Mouse (Mus musculus) right cerebral cortex, postnatal 14 days (tissue): ENCODE data around the gene Catsper3.

Experiments
- DNase-seq: peaks from one replicate; pipeline ENCODE4 v3.0.0; 2022

Gene Catsper3

GRCm38 (mm10) chr13:55826796-55827678 is 42.7 kb downstream of the Catsper3 start:
- no peak for DNase-seq

DNA sequence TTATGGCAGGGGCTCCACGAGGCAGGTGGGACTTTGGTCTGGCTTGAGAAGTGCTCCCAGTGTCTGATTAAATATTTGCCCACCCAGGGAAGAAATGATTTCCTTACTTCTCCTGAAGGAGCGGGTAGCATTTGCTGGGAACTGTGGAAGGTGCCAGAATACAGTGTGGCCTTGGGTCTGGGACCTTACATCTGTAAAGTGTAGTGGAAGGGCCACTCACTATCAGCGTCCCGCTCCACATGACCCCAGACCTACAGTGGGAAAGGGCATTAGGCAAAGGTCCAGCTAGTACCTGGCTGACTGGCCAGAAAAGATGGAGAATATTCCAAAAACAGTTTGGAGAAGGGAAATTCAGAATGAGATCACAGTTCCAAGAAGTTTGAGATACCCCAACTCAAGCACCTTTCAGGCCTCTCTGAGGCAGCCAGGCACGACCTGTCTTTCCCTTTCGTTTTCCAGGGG is 43.3 kb downstream of the Catsper3 start:
- DNase-seq, result no peak

DNA sequence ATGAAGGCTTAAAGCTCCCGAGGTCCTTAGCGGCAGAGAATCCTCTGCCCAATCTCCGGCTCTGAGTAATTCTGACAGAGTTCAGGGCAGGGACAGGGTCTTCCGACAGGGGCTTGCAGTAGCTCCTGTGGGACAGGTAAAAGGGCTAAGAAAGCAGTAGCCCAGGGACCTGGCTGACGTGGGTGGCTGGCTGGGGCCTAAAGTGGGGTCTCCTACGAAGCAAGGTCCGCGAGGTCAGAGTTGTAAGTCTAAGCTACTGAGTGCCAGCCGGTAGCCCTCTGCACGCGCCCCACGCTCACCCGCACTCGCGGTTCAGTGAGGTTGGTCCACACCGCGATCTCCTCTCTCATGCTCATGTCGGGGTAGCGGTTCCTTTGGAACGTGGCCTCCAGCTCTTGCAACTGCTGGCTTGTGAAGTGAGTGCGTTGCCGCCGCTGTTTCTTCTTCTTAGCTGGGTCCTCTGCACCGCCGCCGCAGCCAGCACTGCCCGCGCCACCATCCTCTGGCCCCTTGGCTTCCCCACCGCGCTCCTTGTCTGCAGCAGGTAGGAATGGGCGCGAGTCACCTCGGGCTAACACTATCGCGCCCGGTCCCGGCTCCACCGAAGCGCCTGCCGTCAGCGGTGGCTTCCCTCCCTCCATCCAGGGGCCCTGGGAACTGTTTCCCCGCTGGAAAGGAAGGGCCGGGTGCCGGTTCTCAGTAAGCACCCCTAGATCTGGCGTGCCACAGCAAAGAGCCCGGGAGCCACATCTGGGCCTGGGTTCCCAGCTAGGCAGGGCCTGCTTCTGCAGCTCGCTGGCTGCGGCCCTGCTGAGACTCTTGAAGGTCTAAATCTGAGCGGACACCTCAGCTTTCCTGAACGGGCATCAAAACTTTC is 44.0 kb downstream of the Catsper3 start:
- DNase-seq, result no peak

DNA sequence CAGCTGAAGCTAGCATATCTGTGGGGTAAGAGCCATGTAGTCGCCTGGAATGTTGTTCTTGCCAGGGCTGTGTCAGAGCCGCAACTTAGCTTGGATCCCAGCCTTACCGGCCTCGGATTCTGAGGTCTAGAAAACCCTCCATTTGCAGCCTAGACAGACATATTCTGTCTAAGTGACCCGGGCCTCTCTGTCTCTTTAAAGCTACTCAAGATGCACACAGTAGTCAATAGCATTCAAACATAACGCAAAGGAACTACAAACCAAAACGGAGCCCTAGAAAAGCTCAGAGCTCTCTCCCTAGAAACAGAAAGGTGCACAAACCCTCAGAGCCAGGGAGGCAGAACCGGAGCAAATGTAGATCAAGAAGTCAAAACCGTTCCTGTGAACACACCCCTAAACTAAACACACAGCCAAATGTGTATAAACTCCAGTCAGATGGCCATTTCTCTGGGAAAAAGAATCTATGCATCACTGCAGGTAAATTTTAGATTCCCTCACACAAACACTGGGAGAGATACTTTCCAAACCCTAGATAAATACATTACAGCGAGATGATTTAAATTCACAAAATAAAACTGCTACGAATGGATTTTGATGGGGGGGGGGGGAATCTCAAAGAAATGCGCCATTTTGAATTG is 44.8 kb downstream of the Catsper3 start:
- no peak for DNase-seq

DNA sequence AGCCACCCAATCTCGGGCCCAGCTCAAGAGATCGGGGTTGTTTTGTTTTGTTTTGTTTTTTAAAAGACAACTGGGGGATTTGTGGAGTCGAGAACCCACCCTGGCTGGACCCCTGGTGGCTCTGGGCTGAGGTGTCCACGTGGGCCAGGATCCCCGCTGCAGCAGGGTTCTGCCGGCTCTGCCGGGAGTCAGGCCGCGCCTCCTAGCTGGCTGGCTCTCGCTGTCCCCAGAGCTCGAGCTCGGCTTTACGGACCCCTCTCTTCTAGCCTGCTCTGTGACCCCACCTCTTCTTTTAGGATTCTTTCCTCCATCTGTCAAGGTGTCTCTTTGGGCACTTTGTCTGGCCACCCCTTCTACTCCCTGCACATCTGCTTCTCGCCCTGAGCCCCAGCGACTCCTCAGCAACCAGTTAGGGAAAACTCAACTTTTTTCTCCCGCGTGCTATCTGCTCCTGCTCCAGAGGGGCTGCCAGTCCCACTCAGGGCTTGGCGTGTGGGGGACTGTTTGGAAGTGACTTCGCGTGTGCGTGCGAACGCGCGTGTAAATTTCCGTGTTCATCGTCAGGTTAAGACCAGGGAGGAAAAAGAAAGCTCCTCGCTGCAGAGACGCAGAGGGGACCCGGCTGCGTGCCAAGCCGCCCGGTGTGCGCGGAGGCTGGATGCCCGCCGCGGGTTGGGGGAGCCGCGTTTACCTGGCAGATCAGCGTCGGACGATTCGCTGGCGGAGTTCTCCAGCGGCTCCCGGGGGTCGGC is 45.9 kb downstream of the Catsper3 start:
- DNase-seq, result no peak

DNA sequence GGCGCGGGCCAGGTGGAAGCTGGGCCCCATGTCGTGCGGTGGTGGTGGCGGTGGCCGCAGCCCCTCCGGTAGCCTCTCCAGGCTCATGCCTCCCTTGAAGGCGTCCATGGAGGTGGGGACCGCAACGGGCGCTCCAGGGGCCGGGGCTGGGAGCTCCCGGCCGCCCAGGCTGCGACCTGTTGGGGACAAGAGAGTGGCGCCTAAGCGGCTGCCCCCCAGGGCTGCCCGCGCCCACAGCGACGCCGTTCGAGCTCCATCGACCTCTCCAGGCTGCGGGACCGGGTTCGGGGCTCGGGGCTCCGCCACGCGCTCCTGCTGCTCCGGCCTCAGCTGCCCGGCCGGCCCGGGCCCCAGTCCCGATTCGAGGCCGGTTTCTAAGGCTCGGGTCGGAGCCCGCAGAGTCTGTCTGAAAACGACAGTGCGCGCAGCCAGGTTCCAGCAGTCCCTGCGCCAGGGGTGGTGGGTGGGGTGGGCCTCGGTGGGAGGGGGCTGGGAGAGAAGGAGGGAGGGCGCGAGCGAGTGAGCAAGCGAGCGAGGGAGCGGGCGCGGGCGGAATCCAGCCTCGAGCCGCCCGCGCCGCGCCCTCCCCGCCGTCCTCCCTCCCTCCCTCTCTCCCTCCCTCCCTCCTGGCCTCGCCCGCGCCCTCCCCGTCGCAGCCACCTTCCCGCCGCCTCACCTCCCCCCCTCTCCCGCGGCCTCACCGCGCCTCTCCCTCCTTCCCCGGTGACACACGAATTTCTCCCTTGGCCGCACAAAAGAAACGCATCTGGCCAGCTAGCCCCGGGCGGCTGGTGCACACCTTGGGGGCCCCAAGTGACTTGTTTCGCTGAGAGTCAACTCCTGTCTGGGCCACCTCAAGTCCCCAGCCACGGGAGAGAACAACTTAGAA is 46.7 kb downstream of the Catsper3 start:
- DNase-seq, result no peak

GRCm38 (mm10) chr13:55831722-55832160 is 47.4 kb downstream of the Catsper3 start:
- DNase-seq, result no peak

- DNase-seq, result no peak
Observed at GRCm38 (mm10) chr13:55832602-55833001, 48.2 kb downstream of the Catsper3 start.

- DNase-seq, result no peak
Observed at GRCm38 (mm10) chr13:55833921-55834320, 49.6 kb downstream of the Catsper3 start.

DNA sequence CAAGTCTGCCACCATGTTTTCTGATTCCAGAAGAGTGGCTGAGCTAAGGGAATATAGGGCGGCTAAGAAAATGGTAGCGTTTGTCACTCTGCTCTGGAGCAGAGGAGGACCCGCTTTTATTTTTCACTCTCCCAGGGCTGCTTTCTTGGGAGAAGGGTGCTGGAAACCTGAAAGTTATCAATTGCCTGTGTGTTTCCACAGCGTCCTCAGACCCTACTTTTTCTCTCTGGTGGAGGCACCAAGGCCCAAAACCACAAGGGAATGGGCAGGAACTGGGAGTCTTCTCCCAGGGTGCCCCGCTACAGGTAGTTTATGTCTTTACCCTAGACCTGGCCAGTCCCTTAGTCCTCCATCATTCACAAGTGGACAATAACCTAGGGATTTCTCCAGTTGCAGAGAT is 50.3 kb downstream of the Catsper3 start:
- DNase-seq, result no peak

DNA sequence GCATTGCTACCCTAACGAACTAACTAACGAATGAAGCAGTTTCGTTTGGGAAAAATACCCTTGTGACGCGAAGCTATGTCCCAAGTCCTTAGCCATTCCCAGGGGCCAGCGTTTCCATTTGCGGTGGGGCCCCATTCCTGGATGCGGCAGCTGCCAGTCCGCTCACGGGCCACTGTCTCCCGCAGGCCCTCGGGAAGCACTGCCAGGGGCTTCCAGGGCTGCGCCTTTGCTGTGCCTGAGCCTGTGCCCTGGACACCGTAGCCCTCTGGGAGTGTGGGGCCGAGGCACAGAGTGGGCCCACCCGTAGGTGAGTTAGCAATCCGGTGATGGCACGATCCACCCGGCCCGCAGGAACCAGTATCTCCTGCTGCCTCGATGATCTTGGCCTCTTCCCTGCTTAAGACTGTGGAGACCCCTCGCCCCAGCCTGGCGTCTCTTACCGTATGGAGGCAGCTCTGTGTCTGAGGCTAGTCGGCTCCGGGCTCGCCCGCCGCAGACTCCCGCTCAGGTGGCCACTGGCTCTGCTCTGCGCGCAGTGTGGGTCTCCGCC is 51.3 kb downstream of the Catsper3 start:
- DNase-seq, result no peak

GRCm38 (mm10) chr13:55836142-55836625 is 51.8 kb downstream of the Catsper3 start, which contains the start of gene Pitx1:
TSS of gene Pitx1 (minus strand) at chr13:55836192.
- DNase-seq, result no peak

DNA sequence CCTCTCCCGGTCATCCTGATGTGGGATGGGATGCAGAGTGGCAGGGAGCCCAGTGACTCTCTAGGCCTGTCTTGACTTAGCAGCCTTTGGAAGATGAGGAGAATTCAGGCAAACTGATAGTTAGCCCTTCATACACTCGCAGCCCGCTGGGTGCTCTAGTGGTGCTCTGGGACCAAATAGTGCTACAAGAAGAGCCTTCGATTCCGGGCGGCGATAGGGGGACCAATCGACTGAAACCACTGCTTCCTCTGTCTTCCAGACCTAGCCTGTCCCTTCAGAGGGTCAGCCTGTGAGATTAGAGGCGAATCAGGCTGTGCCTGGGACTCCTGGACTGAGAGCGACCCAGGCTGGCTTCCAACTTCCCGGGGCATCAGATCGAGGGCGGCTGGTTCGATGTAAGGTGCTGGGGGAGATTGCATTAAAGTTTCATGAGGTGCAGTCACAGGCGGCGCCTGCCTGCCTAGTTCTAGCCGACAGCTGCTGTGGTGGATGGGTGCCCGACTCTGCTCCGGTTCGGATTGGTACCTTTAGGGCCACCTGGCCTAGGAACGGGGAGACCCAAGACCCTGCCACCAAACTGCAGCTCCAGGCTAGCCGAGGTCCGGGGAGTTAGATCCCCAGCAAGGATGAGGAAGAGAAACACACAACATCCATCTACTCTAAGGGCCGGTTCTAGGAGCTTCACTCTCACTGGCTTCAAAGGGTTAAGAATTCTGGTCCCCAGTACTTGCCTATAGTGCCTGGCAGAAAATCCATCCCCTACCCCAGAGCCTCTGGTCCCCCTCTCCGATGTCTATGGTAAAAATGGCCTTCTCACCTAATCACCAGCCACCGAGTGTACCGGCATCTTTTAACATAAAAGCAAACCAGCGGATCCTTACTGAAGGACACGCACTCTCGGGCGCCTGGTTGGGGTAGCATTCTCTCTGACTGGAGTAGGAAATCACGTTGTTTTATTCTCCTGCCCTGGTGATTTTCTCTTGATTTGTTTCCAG is 52.7 kb downstream of the Catsper3 start:
- DNase-seq, result no peak

- no peak for DNase-seq
Observed at GRCm38 (mm10) chr13:55840223-55840622, 55.9 kb downstream of the Catsper3 start.

DNA sequence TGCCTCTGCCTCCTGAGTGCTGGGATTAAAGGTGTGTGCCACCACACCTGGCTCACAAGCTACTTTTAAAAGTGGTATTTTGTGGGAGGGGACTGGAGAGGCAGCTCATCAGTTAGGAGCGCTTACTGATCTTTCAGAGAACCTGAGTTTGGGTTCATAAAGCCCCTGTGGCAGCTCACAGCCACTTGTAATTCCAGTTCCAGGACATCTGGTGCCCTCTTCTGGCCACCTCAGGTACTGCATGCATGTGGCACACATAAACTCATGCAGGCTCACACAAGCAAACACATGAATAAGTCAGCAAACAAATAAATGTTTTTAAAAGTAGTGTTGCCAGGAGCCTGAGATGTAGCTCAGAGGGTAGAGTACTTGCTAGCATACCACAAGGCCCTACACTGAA is 59.3 kb downstream of the Catsper3 start:
- DNase-seq, result no peak

DNA sequence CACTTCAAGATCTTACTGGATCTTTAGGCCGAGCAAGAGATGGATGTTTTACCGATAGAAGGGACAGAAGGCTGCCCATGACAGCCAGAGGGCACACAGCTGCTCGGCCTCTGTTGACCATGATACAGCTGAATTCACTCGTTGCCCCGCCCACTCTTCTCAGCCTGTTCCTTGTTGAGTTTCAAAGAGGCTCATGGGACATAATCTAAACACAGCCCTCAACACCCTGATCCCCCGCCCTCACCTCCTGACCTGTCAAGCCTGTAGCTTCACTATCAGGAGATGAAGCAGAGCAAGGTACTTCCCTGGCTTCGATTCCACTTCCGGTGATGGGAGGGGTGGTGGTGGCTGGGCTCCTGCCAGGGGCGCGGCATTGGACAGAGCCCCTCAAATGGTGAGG is 63.4 kb downstream of the Catsper3 start:
- DNase-seq, result no peak

- no peak for DNase-seq
Observed at GRCm38 (mm10) chr13:55848604-55849190, 64.3 kb downstream of the Catsper3 start.

DNA sequence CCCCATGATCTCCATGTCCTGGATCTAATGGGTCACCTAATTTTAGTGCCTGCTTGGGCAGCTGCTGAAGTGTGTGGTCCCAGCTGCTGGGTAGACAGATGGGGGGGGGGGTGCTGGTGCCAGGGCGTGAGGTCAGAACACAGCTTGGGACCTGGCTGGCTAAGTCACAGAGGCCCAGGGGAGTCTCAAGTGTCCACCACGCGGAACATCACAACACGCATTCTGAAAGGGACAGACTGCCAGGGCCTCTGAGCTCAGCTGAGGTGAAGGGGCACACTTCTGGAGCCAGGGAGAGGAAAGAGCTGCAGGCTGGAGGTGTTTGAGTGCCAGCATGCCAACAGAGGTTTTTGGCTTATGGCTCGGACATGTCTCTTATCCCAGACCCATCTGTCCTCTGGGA is 66.4 kb downstream of the Catsper3 start:
- DNase-seq, result no peak

GRCm38 (mm10) chr13:55852205-55852604 is 67.8 kb downstream of the Catsper3 start:
- DNase-seq, result no peak
